ENCODE assay signal across 9 mouse cellular contexts in genomic region chr10:88390096-88390790, GRCm38 (mm10). TPM values are rescaled to one million over a fixed set of nuclear protein-coding genes. Genes with fewer than 3 reads are reported as not detected.
DNase-seq lines count a peak whose midpoint lies in the region; ATAC-seq and TF ChIP-seq lines count a peak whose summit lies in the region.
"Had no signal": no experiment of that assay in that cellular context is flagged by ENCODE, and none has a peak within 500 bp of the region (broad histone marks: within the 10 kb centered on the region; RNA-seq: fewer than 3 reads in every experiment).

No protein-coding gene starts in this region.

- DNase-seq in embryonic facial prominence, embryonic 11.5 days (ENCODE audit: low spot score): peak; percentile 18
- no peak for DNase-seq in embryonic facial prominence, embryonic 10.5 days (ENCODE audit: low spot score)
- no peak for DNase-seq in G1E (ENCODE audit: low spot score)
- DNase-seq in kidney, adult 18-20 months: peak; percentile 27
- no peak for DNase-seq in cerebellum, adult 11 months
- DNase-seq in cerebellum, adult 9-11 months: no peak
- no peak for DNase-seq in forebrain, embryonic 14.5 days (ENCODE audit: low spot score)

- H3K27me3 ChIP-seq in embryonic facial prominence, embryonic 11.5 days (ENCODE audit: control insufficient read depth, insufficient read depth, low read length): no peaks in the 10 kb centered on the region
- H3K27me3 ChIP-seq in embryonic facial prominence, embryonic 10.5 days (replicated peaks; ENCODE audit: low read depth, poor library complexity, severe bottlenecking): no peaks in the 10 kb centered on the region
- H3K27me3 ChIP-seq in G1E (ENCODE audit: insufficient read depth, low read length): no peaks in the 10 kb centered on the region
- no peaks in the 10 kb centered on the region for H3K27me3 ChIP-seq in forebrain, embryonic 14.5 days (replicated peaks; ENCODE audit: control insufficient read depth, insufficient read depth, low read length)
- H3K27me3 ChIP-seq: hindbrain, embryonic 15.5 days had no signal

- no peak for ATAC-seq in embryonic facial prominence, embryonic 11.5 days (replicated peaks; ENCODE audit: insufficient number of reproducible peaks, low FRiP score, low TSS enrichment, low read depth)
- ATAC-seq in G1E (ENCODE audit: extremely low read depth, insufficient number of reproducible peaks, low FRiP score, poor library complexity, severe bottlenecking): peak; percentile 31
- ATAC-seq in monocyte, adult 5-6 weeks (replicated peaks; ENCODE audit: insufficient number of reproducible peaks, low FRiP score, low TSS enrichment, poor library complexity, severe bottlenecking): peak; percentile 40
- no peak for ATAC-seq in forebrain, embryonic 14.5 days

- no peak for TF ChIP-seq CTCF in G1E (IDR thresholded peaks at IDR 0.05; ENCODE audit: low read depth, low read length)

- no peak overlapping the region for H3K4me3 ChIP-seq in embryonic facial prominence, embryonic 11.5 days (ENCODE audit: low read depth, low read length)
- no peak overlapping the region for H3K4me3 ChIP-seq in embryonic facial prominence, embryonic 10.5 days
- H3K4me3 ChIP-seq in G1E (ENCODE audit: low read depth, low read length): peak overlapping the region; percentile 66; the same call in 1 of the 2 replicates
- H3K4me3 ChIP-seq in forebrain, embryonic 14.5 days (ENCODE audit: low read depth, low read length): no peak overlapping the region
- H3K4me3 ChIP-seq: hindbrain, embryonic 15.5 days had no signal

- H3K4me1 ChIP-seq in embryonic facial prominence, embryonic 11.5 days (ENCODE audit: control insufficient read depth, insufficient read depth, low read length): no peaks in the 10 kb centered on the region
- H3K4me1 ChIP-seq in embryonic facial prominence, embryonic 10.5 days: peaks cover 22% of the 10 kb centered on the region
- peaks cover 67% of the 10 kb centered on the region for H3K4me1 ChIP-seq in G1E (ENCODE audit: insufficient read depth, low read depth, low read length)
- H3K4me1 ChIP-seq in forebrain, embryonic 14.5 days (ENCODE audit: control insufficient read depth, insufficient read depth, low read length): no peaks in the 10 kb centered on the region; the same call in 1 of the 2 replicates

- H3K27ac ChIP-seq in embryonic facial prominence, embryonic 11.5 days (replicated peaks; ENCODE audit: low read depth, low read length): no peak overlapping the region
- no peak overlapping the region for H3K27ac ChIP-seq in embryonic facial prominence, embryonic 10.5 days (replicated peaks)
- H3K27ac ChIP-seq in forebrain, embryonic 14.5 days (ENCODE audit: low read depth, low read length): no peak overlapping the region
- H3K27ac ChIP-seq: hindbrain, embryonic 15.5 days had no signal

- no peaks in the 10 kb centered on the region for H3K9me3 ChIP-seq in embryonic facial prominence, embryonic 11.5 days (replicated peaks; ENCODE audit: control insufficient read depth, low read length)
- no peaks in the 10 kb centered on the region for H3K9me3 ChIP-seq in embryonic facial prominence, embryonic 10.5 days
- H3K9me3 ChIP-seq in G1E (replicated peaks): no peaks in the 10 kb centered on the region
- no peaks in the 10 kb centered on the region for H3K9me3 ChIP-seq in forebrain, embryonic 14.5 days (replicated peaks; ENCODE audit: control insufficient read depth, low read length)
- H3K9me3 ChIP-seq: hindbrain, embryonic 15.5 days had no signal

- no peak overlapping the region for H3K4me2 ChIP-seq in embryonic facial prominence, embryonic 11.5 days (ENCODE audit: low read depth, low read length)
- H3K4me2 ChIP-seq in forebrain, embryonic 14.5 days (ENCODE audit: low read length): no peak overlapping the region
- H3K4me2 ChIP-seq: hindbrain, embryonic 15.5 days had no signal

- H3K36me3 ChIP-seq in embryonic facial prominence, embryonic 11.5 days (replicated peaks; ENCODE audit: control insufficient read depth, insufficient read depth, low read depth, low read length): no peaks in the 10 kb centered on the region
- H3K36me3 ChIP-seq in embryonic facial prominence, embryonic 10.5 days (replicated peaks): no peaks in the 10 kb centered on the region; the same call in 1 of the 2 replicates
- H3K36me3 ChIP-seq in G1E (replicated peaks): peaks cover 51% of the 10 kb centered on the region
- no peaks in the 10 kb centered on the region for H3K36me3 ChIP-seq in forebrain, embryonic 14.5 days (ENCODE audit: control insufficient read depth, insufficient read depth, low read length)
- H3K36me3 ChIP-seq: hindbrain, embryonic 15.5 days had no signal

- WGBS in embryonic facial prominence, embryonic 11.5 days: 48% methylated on average over 10 of the region's 10 CpGs
- 58% methylated on average over 10 of the region's 10 CpGs for WGBS in embryonic facial prominence, embryonic 10.5 days
- WGBS in forebrain, embryonic 14.5 days: 72% methylated on average over 10 of the region's 10 CpGs

- no peak overlapping the region for H3K9ac ChIP-seq in embryonic facial prominence, embryonic 11.5 days (replicated peaks; ENCODE audit: low read length)
- H3K9ac ChIP-seq in forebrain, embryonic 14.5 days (ENCODE audit: low read length): no peak overlapping the region
- H3K9ac ChIP-seq: hindbrain, embryonic 15.5 days had no signal

RNA-seq across cellular contexts. Expression of gene Gnptab, which starts 11.3 kb away (rescaled TPM):
- polyA plus RNA-seq in embryonic facial prominence, embryonic 11.5 days (2014; fragmentation: Nextera tagmentation; extraction: Ambion mirVana): 6.2 and 7.6 TPM in 2 replicates
- polyA plus RNA-seq in embryonic facial prominence, embryonic 10.5 days (2016; fragmentation: Nextera tagmentation; extraction: Ambion mirVana): 8.4 and 9.0 TPM in 2 replicates
- total RNA-seq in G1E (2014; fragmentation: Nextera tagmentation) (50.8 and 63.6 TPM in 2 replicates), G1E (2017) (34.3 and 41.0 TPM in 2 replicates)
- 2.4 and 2.7 TPM in 2 replicates for polyA plus RNA-seq in G1E (2012)
- 28.7 to 62.7 TPM (median 37.0 TPM) in 3 replicates for total RNA-seq in monocyte, adult 5-6 weeks (2017)
- 9.8 and 11.9 TPM in 2 replicates for polyA plus RNA-seq in forebrain, embryonic 14.5 days (2014; fragmentation: Nextera tagmentation; extraction: Ambion mirVana)

RNA-seq across cellular contexts. Expression of gene Dram1, which starts 11.4 kb away (rescaled TPM):
- polyA plus RNA-seq in embryonic facial prominence, embryonic 11.5 days (2014; fragmentation: Nextera tagmentation; extraction: Ambion mirVana): 0.62 and 0.74 TPM in 2 replicates
- polyA plus RNA-seq in embryonic facial prominence, embryonic 10.5 days (2016; fragmentation: Nextera tagmentation; extraction: Ambion mirVana): 0.29 and 0.39 TPM in 2 replicates
- total RNA-seq in G1E (2014; fragmentation: Nextera tagmentation) (not detected in 2 replicates), G1E (2017) (0.11 TPM in 1 of 2 replicates, not detected in the other)
- polyA plus RNA-seq in G1E (2012): not detected in 2 replicates
- total RNA-seq in monocyte, adult 5-6 weeks (2017): 18.8 to 27.0 TPM (median 24.5 TPM) in 3 replicates
- 0.44 and 0.84 TPM in 2 replicates for polyA plus RNA-seq in forebrain, embryonic 14.5 days (2014; fragmentation: Nextera tagmentation; extraction: Ambion mirVana)

Comparison
In these comparisons a context has a peak if more than half of its experiments do, and no peak if none do; other contexts are left out.
1. DNase-seq: peak in embryonic facial prominence, embryonic 11.5 days (single experiment) and kidney, adult 18-20 months (single experiment); none in embryonic facial prominence, embryonic 10.5 days (single experiment), G1E (single experiment), cerebellum, adult 11 months (single experiment), cerebellum, adult 9-11 months (single experiment) and forebrain, embryonic 14.5 days (single experiment).
2. ATAC-seq: peak in G1E (single experiment) and monocyte, adult 5-6 weeks (single experiment); none in embryonic facial prominence, embryonic 11.5 days (single experiment) and forebrain, embryonic 14.5 days (single experiment).